In the genomic region with DNA sequence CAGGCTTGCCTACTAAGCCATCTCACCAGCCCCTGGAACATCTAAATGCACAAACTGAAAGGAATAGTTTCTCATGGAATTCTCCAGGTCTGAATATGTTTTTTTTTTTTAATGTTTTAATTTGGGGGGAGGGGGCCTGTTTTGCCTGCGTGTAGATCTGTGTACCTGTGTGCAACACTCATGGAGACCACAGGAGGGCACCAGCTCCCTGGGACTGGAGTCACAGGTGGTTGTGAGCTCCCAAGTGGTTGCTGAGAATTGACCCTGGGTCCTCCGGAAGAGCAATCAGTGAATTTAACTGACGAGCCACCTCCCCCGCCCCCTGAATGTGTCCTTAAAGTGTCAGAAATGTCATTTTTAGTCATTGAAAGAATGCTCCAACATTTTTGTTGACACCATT, we compare ENCODE assay signal across 2 mouse cellular contexts.
TF ChIP-seq lines count a peak whose summit lies in the region.

No protein-coding gene starts in this region.

TF ChIP-seq in CH12.LX, 34 proteins besides CTCF, POLR2A, EP300 and RAD21:
- TF ChIP-seq ETS1 (conservative IDR thresholded peaks at IDR 0.05; ENCODE audit: low read depth, low read length) (no peak), JUN (IDR thresholded peaks at IDR 0.05; ENCODE audit: insufficient read depth, low read depth, low read length) (no peak), MAFK (IDR thresholded peaks at IDR 0.05; ENCODE audit: insufficient replicate concordance, low read length) (no peak), ZKSCAN1 (IDR thresholded peaks at IDR 0.05; ENCODE audit: borderline replicate concordance, low read depth, low read length) (no peak), GABPA (IDR thresholded peaks at IDR 0.05; ENCODE audit: insufficient replicate concordance, low read depth, low read length) (no peak), CHD1 (IDR thresholded peaks at IDR 0.05; ENCODE audit: low read depth, low read length) (no peak), PAX5 (IDR thresholded peaks at IDR 0.05; ENCODE audit: low read length) (no peak), ELF1 (IDR thresholded peaks at IDR 0.05; ENCODE audit: low read depth, low read length) (no peak), USF1 (IDR thresholded peaks at IDR 0.05; ENCODE audit: low read depth, low read length) (no peak), NELFE (IDR thresholded peaks at IDR 0.05; ENCODE audit: low read depth, low read length) (no peak), CHD2 (IDR thresholded peaks at IDR 0.05; ENCODE audit: low read length) (no peak)

TF ChIP-seq in MEL, 35 proteins besides CTCF, POLR2A, EP300 and RAD21:
- TF ChIP-seq SMC3 (IDR thresholded peaks at IDR 0.05; ENCODE audit: low read depth, low read length) (peak; percentile 41; the same call in 1 of the 2 replicates), POLR2AphosphoS2 (IDR thresholded peaks at IDR 0.05; ENCODE audit: low read length) (no peak), ETS1 (IDR thresholded peaks at IDR 0.05; ENCODE audit: low read depth, low read length) (no peak), MAX (IDR thresholded peaks at IDR 0.05; ENCODE audit: low read length) (no peak), ZKSCAN1 (IDR thresholded peaks at IDR 0.05; ENCODE audit: low read depth, low read length) (no peak)
